Mouse (Mus musculus): ENCODE data around the gene Ndc80.
"Not testable (repeated sequence)": the region's sequence is repeated elsewhere in the genome, so short reads cannot be mapped to it uniquely, and the experiment has no call there.

Gene Ndc80

DNA sequence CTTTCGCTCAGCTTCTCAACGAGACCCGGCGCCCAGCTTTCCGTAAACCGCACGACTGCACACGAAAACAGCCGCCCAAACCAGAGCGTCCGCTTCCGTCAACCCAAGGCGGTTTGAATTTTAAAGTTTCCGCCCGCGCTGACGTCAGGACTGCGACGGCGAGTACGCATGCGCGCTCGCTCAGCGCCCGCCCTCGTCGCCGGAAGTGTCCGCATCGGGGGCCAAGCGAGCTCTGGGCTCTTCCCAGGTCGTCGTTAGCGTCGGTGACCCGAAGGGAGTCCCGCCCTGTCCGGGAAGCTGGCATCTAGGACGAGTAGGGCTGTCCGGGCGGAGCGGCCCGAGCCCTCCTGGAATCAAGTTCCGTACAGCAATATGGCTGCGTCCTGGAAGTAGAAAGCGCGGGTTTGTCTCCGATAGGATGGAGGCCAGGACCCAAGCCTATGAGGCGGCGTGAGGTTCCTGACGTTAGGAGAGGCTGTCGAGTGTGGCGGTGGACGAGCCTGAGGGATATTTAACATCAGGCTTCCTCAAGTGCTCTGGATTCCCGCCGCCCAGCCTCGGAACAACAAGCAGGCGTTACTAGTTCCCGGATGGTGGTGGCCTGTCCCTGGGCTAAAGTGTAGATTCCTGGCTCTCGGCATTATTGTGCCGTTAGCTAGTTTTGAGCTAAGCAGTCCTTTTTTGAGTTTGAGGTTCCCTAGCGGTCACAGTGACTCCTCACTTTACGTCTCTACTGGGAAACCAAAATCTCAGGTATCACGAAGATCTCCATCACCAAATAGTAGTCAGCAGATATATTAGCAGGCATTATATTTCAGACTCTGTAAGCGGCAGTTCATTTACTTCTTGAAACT lies at the start of gene Ndc80:
Ndc80 (minus strand) TSS at position 147 of the 854 bp plus-strand sequence.
- peak; percentile 96 for DNase-seq (ENCODE audit: low read depth, low spot score)

DNA sequence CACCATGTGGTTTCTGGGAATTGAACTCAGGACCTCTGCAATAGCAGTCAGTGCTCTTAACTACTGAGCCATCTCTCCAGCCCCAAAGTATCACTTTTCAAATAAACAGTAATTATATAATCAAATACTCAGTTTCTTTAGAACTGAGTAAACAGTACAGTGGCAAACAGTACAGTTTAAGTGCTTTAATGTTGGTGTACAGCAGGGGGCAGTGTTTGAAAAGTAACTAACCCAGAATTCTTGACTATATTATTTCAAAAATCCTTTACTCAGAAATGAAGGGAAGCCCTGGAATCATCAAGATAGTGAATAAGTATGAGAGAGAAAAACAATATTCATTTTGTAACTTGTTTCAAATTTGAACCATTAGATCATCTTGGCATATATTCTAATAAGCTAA lies 35.0 kb upstream of the Ndc80 start:
- peak; percentile 27 for DNase-seq (ENCODE audit: low read depth, low spot score)

DNA sequence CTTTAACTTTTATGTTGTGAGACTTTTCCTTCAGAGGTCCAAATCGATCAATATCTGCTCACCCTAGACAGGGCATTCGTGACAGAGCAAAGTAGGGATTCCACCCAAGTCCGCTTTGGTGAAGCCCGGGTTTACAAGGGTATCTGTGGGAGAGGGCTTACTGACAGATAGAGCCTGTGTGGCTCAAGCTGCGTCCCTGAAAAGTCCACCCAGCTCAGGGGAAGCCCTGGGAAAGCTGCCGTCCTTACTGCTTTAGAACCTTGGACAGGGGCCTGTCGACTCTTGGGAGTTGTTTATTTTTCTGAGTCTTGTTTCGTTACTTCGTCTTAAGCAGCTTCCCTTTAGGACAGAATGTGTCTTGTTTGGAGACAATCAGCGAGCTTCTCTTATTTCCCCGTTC lies 26.2 kb upstream of the Ndc80 start:
- DNase-seq (ENCODE audit: low read depth, low spot score): peak; percentile 38

DNA sequence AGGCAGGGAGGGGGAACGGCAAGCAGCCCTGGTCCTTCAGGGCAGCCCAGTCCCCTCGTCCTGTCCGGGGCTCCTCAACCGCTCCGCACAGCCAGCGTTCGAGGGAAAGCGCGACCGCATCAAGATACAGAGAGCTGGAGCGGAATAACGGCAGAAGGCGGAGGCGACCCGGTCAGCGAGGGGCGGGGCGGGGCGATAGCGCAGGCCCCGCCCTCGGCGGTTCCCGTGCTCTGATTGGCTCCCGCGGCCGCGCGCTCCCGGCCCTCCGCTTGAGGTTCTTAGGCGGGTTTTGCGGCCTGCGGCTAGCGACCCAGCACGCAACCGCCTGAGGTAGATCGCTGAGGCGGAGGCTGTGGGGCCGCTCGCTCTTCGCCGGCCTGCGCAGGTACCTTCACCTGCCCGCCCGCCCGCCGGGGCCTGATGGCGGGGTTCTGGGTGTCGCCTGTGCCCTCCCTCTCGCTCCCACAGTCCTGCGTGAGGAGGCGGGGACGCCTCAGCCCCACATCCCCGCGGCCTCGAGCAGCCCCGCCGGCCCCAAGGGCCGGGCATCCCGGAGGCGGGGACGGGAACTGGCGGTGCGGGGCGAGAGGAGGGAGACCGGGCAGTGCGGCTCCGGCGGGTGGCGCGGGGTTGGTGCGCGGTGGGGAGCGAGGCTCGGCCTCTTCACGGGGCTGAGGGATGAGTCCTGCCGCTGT lies 25.2 kb upstream of the Ndc80 start, which contains the start of gene Spdya:
Spdya (plus strand) TSS at position 305 of the 695 bp plus-strand sequence.
- peak; percentile 89 for DNase-seq (ENCODE audit: low read depth, low spot score)

DNA sequence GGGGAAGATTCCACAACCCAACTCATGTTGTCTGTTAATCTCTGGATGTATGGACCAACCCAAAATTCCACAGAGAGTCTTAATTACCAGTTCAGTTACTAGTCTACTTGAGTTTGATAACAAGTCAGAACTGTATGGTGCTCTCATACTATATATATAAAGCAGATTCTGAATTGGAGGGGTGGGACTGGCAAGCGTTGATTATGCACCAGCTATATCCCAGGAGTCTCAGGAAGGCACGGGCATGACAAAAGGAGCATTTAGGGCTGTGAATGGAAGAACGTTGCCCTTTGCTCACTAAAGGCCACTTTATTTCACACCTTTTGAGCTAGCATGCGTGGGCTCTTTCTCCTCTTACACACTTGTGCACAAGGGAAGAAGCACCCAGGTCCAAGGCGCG lies 24.7 kb upstream of the Ndc80 start:
- no peak for DNase-seq (ENCODE audit: low read depth, low spot score)

DNA sequence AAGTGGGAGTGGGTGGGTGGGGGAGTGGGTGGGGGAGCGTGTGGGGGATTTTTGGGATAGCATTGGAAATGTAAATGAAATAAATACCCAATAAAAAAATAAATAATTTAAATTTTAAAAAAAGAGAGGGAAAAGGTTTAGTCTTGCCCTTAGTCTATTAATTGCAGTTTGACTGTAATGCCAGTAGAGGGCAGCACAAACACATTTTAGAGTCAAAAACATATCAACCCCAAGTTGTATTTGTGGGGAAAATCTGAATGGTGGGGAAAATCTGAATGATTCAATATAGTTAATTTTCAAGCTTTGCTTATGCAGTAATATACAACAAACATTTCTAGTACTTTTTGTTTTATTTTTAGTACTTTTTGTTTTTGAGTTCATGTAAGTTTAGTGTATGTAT lies 21.9 kb upstream of the Ndc80 start:
- DNase-seq (ENCODE audit: low read depth, low spot score): peak; percentile 38

DNA sequence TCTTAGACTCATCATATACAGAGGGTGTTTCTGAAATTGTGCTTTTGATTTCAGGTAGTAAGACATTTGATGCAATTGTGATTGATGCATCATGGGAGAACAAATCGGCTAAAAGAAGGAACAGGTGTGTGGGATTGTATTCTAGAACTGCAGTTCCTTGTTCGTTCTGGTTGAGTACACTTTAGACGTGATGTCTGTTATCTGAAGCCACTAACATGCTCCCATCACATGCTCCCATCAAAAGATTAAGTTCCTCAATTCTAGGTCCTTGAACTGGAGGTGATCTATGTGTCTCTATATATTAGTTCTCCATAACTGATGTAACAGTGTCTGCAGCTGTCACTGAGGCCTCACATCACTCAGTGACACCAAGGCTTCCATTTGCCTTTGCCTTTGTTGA lies 10.5 kb upstream of the Ndc80 start:
- no peak for DNase-seq (ENCODE audit: low read depth, low spot score)

DNA sequence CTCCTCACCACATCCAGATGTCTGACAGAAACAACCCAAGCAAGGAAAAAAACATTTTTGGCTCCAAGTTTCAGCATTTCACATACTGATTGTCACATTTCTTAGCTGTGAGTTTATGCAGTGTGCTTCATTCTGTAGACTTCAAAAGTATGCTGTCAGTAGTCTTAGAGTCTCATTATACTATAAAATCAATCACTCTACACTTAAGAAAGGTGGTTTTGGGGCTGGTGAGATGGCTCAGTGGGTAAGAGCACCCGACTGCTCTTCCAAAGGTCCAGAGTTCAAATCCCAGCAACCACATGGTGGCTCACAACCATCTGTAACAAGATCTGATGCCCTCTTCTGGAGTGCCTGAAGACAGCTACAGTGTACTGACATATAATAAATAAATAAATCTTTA lies 8.9 kb upstream of the Ndc80 start:
- not testable (repeated sequence) for DNase-seq (ENCODE audit: low read depth, low spot score)

DNA sequence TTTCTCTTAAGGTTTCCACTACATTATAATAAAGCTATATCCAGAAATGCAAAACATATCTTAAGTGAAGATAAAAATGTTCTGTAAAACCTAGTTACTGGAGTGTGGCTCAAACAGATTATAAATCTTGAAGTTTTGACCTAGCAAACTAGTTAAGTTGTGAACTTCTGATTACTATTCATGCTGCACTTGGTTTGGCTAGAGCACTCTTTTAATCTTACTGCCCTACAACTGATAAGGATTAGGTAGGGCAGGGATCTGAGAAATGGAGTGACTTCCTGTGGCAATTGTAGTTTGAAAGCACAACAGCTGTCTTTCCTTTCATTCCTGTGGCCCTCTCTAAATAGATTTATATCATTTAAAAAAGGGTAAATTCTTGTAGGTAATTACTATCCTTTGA lies 1.4 kb upstream of the Ndc80 start:
- DNase-seq (ENCODE audit: low read depth, low spot score): no peak

DNA sequence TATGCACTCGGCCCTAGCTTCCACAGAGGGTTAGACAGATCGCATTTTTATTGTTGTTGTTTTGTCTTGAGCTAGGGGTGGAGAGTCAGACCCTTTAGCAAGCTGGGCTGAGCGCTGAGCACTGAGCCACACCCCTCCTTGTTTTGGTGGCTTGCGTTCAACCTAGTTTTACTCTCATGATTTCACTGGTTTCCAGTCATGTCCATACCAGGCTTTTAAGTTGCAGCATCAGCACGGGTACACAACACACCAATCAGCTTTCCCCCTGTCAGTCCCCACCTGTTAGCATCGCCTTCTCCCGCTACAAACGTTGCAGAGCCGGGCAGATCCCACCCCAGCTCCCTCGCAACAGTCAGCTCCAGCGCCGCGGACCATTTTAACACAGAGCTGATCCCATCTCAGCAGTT lies 352 bp downstream of the Ndc80 start:
- peak; percentile 75 for DNase-seq (ENCODE audit: low read depth, low spot score)

DNA sequence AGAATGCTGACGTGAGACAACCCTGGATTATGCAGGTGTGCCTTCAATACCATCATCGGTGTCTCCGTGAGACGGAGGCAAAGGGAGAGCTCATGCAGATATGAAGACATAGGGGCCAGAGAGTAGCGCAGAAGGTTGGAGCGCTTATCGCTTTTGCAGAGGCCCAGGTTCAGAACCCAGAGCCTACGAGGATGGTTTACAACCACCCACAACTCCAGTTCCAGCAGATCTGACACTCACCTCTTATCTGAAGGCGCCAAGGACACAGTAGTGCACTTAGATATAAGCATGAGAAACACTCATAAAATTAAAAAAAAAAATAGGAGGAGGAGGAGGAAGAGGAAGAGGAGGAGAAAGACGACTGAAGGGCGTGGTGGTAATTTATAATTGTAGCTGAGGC lies 16.4 kb downstream of the Ndc80 start:
- no peak for DNase-seq (ENCODE audit: low read depth, low spot score)

DNA sequence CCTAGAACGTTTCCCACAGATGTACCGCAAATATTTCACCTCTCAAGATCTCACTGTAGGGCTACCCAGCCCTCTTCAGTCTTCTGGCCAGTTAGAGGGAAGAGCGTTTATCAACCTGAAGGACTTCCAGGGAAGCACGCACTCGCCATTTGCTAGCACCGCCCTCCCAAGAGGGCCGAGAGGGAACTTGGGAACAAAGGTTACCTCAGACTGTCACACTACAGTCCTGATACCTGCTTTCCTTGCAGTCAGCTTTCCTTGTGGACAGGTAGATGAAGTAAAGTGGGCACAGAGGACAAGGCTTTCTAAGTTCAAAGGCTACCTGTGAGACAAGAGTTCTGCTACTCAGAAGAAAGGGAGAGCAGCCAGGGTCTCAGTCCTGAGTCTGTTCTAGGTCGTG lies 19.8 kb downstream of the Ndc80 start:
- DNase-seq (ENCODE audit: low read depth, low spot score): no peak

DNA sequence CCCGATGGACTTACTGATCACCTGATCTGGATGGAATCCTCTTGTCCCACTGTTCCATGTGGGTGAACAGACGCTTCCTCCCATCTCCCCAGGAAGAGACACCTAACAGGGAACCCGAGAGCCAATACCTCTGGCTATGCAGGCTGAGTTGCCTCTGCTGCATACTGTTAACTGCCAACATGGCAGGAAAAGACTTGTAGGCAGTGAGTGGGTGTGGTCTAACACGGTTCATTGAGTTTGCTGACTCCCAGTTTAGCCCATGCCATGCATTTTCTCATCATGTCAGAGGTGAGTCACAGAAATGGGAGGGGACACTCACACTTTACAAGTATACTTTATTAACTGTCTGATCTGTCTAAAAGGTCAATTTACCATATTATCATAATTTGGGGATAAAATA lies 30.9 kb downstream of the Ndc80 start:
- DNase-seq (ENCODE audit: low read depth, low spot score): peak; percentile 25

DNA sequence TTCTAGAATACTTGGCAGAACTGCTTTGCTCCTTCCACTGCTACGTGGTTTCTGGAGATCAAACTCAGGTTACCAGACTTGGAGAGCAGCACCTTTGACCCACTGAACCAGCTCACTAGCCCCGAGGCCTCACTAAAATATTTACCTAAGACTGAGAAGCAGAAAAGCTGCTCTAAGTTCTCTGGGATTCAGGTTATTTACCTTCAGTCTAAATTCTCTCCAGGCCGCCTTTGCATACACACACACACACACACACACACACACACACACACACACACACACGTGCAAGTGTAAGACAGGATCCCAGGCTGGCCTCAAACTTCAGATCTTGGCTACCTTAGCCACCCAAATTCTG lies 35.3 kb downstream of the Ndc80 start:
- no peak for DNase-seq (ENCODE audit: low read depth, low spot score)

DNA sequence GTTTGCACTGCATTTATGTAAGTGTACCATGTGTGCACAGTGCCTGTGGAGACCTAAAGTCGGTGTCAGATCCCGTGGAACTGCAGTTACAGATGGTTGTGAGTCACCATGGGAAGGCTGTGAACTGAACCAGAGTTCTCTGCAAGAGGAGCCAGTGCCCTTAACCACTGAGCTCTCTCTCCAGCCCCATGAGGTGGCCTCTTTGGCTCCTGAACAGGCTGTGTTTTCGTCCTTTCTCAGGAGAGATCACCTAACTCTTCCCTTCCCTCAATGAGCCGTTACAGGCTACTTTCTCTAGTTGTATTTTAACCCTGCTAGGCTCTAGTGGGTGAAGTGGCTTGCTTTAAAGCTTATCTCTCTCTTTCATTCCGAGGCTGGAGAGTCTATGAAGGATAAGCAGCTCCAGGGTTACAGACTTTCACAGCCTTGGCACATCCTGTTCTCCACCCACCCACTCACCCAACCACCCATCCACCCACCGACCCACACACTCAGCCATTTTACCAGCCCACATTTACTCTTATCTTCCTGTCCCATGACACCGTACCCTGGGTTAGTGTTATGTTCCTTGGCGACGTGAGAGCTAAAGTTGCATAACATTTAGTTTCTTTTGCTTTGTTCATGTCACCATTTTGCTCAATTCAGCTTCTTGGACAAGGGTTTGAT lies 35.9 kb downstream of the Ndc80 start:
- DNase-seq (ENCODE audit: low read depth, low spot score): no peak

DNA sequence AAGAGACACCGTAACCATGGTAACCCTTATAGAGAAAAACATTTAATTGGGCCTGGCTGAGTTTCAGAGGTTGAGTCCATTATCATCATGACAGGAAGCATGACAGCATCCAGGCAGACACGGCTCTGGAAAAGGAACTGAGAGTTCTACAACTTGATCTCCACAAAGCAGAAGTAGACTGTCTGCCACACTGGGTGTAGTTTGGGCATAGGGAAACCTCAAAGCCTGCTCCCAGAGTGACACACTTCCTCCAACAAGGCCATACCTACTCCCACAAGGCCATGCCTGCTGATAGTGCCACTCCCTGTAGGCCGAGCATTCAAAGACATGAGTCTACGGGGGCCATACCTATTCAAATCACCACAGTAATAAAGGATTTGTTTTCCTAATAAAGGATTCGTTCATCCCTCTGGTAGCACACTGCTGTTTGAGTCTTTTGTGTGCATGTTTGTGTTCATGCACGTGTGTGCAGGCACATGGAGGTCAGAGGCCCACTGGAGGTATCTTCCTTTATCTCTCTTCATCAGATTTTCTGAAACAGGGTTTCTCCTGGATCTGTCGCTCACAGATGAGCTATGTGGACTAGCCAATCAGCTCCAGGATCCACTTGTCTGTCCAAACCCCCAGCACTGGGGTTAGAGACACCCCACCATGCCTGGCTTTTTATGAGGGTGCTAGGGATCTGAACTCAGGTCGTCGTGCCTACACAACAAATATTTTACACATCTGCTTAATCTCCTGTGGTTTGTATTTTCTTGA lies 36.8 kb downstream of the Ndc80 start:
- DNase-seq (ENCODE audit: low read depth, low spot score): no peak

DNA sequence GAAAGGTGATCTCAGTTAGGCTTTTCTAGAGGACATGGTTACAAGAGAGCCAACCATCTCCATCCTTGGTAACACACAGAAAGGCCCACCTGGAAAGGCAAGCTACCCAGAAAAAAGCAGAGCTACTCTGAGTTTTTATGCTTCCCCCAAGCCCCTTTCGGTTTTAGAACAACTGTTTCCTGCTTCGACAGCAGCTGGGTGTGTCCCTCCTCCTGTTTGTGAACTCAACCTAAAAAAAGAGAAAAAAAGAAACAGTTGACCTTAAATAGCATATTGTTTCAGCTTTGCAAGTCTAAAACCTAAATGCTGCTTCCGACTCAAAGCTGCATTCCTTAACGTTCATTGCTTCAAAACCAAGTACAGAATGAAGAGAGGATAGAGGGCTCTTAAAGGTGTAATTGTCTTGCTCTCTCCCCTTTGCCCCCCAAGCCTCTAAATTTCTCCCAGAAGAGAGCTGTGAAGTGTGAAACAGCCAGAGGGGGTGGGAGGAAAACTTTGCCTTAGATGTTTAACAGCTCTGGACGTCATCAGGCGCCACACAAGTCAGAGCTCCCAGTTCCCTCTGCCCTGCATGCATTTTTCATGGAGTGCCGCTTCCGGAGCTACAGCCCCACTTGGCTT lies 40.3 kb downstream of the Ndc80 start:
- peak; percentile 52 for DNase-seq (ENCODE audit: low read depth, low spot score)

DNA sequence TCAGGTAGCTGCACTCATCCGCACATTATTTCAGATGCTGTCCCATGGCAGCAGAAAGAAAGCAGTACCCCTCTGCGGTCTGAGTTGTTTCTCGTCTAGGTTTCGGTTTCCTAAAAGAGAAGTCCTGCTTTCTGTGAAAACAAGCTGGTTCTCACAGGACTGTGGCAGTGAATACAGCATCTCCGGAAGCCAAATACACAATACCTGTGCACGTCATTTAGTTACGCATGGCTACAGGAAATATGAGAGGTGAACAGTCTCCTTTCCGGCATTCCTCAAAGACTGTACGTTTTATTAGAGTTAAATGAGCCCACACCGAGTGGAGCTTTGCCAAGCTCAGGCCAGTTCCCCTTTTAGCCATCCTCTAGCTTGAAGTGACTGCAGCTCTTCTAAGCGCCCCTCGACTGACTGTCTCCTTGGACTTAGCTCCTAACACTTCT lies 40.8 kb downstream of the Ndc80 start:
- DNase-seq (ENCODE audit: low read depth, low spot score): no peak

DNA sequence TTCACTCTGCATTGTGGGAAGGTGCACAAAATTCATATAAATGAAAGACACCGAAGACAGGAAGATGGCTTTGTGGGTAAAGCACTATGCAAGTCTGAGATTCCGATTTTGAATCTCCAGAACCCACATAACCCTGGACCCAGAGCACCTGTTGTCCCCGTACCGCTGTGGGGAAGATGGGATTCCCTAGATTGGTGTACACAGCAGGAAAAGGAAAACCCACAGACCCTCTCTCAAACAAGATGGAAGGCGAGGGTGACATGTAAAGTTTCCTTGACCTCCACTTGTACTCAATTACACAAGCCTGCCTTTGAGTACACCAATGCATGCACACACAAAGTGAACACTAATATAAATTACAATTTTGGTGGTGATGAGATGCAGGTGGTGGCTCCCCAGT lies 41.9 kb downstream of the Ndc80 start:
- no peak for DNase-seq (ENCODE audit: low read depth, low spot score)

DNA sequence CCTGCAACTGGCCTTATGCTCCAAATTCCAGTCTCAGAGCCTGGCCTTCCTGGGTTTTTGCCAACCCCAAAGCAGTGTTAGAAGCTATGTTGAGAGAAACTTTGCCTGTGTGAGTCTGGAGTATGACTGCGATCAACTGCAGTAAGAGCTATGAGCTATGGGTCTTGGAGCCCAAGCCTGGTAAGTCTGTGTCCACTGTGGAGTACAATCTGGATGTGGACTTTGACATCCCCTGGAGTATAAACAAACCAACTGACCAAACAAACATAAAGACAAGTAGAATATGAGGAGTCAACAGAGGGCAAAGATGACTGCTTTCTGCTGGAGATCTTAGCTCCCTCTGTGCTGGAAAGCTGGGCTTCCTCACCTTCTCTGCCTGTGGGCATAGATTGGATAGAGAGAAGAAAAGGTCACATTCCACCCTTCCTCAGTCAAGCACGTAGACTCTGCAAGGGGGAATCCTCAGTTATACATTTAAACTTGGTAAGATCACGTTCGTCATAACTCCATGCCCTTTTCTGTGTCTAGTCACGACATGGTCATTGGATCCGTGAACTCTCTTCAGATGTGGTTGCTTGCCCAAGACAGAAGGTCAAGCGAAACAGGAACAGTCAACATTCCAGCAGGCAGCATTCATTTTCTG lies 43.1 kb downstream of the Ndc80 start:
- no peak for DNase-seq (ENCODE audit: low read depth, low spot score)

DNA sequence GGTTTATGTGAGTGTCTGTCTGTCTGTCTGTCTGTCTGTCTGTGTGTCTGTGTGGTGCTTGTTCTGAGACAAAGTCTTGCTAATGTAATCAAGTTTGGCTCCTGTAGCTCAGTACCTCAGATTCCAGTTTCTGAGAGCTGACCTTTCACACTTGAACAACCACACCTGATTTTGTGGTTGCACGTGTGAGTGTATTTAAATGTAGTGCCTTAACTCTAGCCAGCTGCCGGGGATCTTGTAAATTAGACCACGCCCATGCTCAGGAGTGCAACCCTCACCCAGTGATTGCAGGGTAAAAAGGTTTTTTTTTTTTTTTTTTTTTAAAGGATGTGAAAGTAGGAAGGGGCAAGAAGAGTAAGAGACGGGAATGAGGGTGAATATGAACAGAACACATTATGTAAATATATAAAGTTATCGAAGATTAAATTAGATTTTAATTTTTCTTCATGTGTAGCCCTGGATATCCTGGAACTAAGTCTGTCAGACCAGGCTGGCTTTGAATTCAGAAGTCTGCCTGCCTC lies 47.2 kb downstream of the Ndc80 start:
- peak; percentile 38 for DNase-seq (ENCODE audit: low read depth, low spot score)
